Mouse (Mus musculus): ENCODE data around the gene Entpd1. TPM values are rescaled to one million over a fixed set of nuclear protein-coding genes. Genes with fewer than 3 reads are reported as not detected.

The Entpd1 gene
- polyA plus RNA-seq, 1 experiment from 2014 or later = 11.6 TPM

DNA sequence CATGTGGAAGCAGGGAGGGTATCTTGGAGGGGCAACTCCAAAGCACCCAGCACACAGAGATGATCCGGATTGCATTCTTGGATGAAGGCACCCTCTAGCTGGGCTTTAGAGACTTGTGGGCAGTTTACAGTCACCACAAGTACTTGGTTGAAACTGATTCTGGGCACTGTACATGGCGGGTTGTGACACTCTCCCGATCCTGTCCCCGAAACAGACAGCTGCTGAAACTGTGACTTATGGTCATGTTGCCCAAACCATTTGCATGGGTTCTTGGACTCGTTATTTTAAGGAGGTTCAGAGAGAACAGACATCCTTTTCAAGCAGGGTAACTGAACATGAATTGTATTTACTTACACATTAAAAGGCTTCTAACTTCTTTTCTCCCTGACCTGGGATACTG, 44.0 kb downstream of the Entpd1 start:
- H3K9ac ChIP-seq (ENCODE audit: low read length) = no peak overlapping the region
- H3K27me3 ChIP-seq (ENCODE audit: control insufficient read depth, insufficient read depth, low read length) = no peaks in the 10 kb centered on the region
- peaks cover 8 to 9% of the 10 kb centered on the region in 2 experiments; a peak in 3 of 4 replicates for H3K4me1 ChIP-seq (ENCODE audit: control insufficient read depth in 2 of 2, insufficient read depth in 2 of 2, low read length in 2 of 2)
- no peak overlapping the region for H3K4me2 ChIP-seq (ENCODE audit: low read length)
- 83% methylated on average over 5 of the region's 5 CpGs for WGBS
- H3K4me3 ChIP-seq (ENCODE audit: control insufficient read depth in 1 of 2, insufficient read depth in 1 of 2, low read depth in 1 of 2, low read length in 2 of 2) = no peak overlapping the region
- no peak overlapping the region for H3K27ac ChIP-seq (replicated peaks in 1 of 2; ENCODE audit: control insufficient read depth in 1 of 2, insufficient read depth in 1 of 2, low read depth in 2 of 2, low read length in 2 of 2)
- ATAC-seq (ENCODE audit: insufficient number of reproducible peaks, insufficient read depth, low FRiP score, low read depth) = no peak
- H3K36me3 ChIP-seq (ENCODE audit: control insufficient read depth, insufficient read depth, low read length) = no peaks in the 10 kb centered on the region
- no peaks in the 10 kb centered on the region for H3K9me3 ChIP-seq (ENCODE audit: control insufficient read depth, low read length)

DNA sequence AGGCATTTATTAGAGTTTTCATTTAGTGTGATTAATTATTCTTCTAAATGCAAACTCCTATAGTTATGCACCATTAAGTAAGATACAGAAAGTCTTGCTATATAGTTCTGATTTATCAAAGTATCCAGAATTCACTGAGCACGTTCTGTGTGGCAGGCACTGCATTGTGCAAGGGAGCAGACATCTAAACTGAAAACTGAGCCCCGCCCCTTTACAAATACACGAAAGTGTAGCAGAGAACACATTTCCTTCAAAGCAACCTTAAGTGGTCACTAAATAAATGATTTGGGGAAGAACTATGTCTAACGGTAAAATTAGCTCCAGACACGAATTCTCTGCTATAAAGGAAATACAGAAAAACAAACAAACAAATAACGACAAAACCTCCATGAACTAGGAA, 46.1 kb downstream of the Entpd1 start:
- Histone ChIP-seq H3K4me3 (ENCODE audit: control insufficient read depth in 1 of 2, insufficient read depth in 1 of 2, low read depth in 1 of 2, low read length in 2 of 2) (no peak overlapping the region), H3K4me1 (ENCODE audit: control insufficient read depth in 2 of 2, insufficient read depth in 2 of 2, low read length in 2 of 2) (peaks cover 10 to 14% of the 10 kb centered on the region in 2 experiments; a peak in 3 of 4 replicates), H3K9me3 (ENCODE audit: control insufficient read depth, low read length) (no peaks in the 10 kb centered on the region), H3K9ac (ENCODE audit: low read length) (no peak overlapping the region), H3K27me3 (ENCODE audit: control insufficient read depth, insufficient read depth, low read length) (no peaks in the 10 kb centered on the region; the same call in 1 of the 2 replicates), H3K4me2 (ENCODE audit: low read length) (no peak overlapping the region), H3K27ac (replicated peaks in 1 of 2; ENCODE audit: control insufficient read depth in 1 of 2, insufficient read depth in 1 of 2, low read depth in 2 of 2, low read length in 2 of 2) (no peak overlapping the region), H3K36me3 (ENCODE audit: control insufficient read depth, insufficient read depth, low read length) (no peaks in the 10 kb centered on the region)
- 68% methylated on average over 6 of the region's 6 CpGs for WGBS
- no peak for ATAC-seq (ENCODE audit: insufficient number of reproducible peaks, insufficient read depth, low FRiP score, low read depth)

- 45% methylated on average over 5 of the region's 5 CpGs for WGBS
- Histone ChIP-seq H3K4me1 (ENCODE audit: control insufficient read depth in 2 of 2, insufficient read depth in 2 of 2, low read length in 2 of 2) (peaks cover 10 to 20% of the 10 kb centered on the region in 2 experiments; a peak in 3 of 4 replicates), H3K4me2 (ENCODE audit: low read length) (peak overlapping the region; percentile 75), H3K27me3 (ENCODE audit: control insufficient read depth, insufficient read depth, low read length) (no peaks in the 10 kb centered on the region; the same call in 1 of the 2 replicates), H3K9ac (ENCODE audit: low read length) (peak overlapping the region; percentile 73; the same call in 1 of the 2 replicates), H3K27ac (replicated peaks in 1 of 2; ENCODE audit: control insufficient read depth in 1 of 2, insufficient read depth in 1 of 2, low read depth in 2 of 2, low read length in 2 of 2) (no peak overlapping the region), H3K36me3 (ENCODE audit: control insufficient read depth, insufficient read depth, low read length) (no peaks in the 10 kb centered on the region), H3K4me3 (ENCODE audit: control insufficient read depth in 1 of 2, insufficient read depth in 1 of 2, low read depth in 1 of 2, low read length in 2 of 2) (no peak overlapping the region), H3K9me3 (ENCODE audit: control insufficient read depth, low read length) (no peaks in the 10 kb centered on the region)
- ATAC-seq (ENCODE audit: insufficient number of reproducible peaks, insufficient read depth, low FRiP score, low read depth) = no peak
These were observed 46.8 kb downstream of the Entpd1 start for GRCm38 (mm10) chr19:40658935-40659334.

DNA sequence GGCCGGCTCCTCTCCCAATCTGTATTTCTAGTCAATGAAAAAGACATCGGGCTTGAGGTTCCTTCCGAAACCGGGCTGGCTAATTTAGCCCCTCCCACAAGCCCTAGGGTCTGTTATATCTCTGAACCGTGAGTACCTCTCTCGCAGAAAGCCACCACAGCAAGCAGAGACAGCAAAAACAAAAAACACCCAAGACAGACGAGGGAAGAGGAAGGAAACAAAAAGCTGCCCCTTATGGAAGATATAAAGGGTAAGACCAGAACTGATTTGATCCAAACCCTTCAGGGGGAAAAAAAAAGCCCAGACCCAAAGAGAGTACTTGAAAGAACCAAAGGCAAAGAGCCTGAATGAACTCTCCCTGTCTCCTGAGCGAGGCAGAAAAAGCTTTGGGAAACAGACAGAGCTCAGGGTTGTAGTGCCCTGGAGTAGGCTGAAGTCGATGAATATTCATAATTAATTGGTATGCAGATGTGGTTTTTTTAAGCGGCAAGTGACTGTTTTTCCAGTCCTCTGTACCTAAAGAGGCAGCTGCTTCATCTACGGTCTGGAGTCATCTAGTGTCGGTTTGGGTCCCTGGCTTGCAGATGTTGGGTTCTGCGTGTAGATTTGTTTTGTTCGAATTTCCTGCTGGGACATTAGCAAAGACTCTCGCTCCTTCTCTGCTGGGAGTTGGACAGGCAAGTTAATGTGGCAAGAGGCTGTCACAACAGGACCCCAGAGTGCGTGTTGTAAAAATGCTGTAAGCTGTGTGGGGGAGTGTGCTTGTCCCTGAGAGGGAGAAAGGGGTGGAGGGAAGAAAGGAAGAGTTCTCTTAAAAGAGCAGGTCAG, 47.7 kb downstream of the Entpd1 start:
- no peak for ATAC-seq (ENCODE audit: insufficient number of reproducible peaks, insufficient read depth, low FRiP score, low read depth)
- Histone ChIP-seq H3K27me3 (ENCODE audit: control insufficient read depth, insufficient read depth, low read length) (no peaks in the 10 kb centered on the region; the same call in 1 of the 2 replicates), H3K4me3 (ENCODE audit: control insufficient read depth in 1 of 2, insufficient read depth in 1 of 2, low read depth in 1 of 2, low read length in 2 of 2) (peak overlapping the region; percentile 46), H3K4me1 (ENCODE audit: control insufficient read depth in 2 of 2, insufficient read depth in 2 of 2, low read length in 2 of 2) (peaks cover 10 to 20% of the 10 kb centered on the region in 2 experiments; a peak in 3 of 4 replicates), H3K36me3 (ENCODE audit: control insufficient read depth, insufficient read depth, low read length) (no peaks in the 10 kb centered on the region), H3K27ac (replicated peaks in 1 of 2; ENCODE audit: control insufficient read depth in 1 of 2, insufficient read depth in 1 of 2, low read depth in 2 of 2, low read length in 2 of 2) (peak overlapping the region; percentile 55 to 72), H3K9ac (ENCODE audit: low read length) (peak overlapping the region; percentile 73), H3K9me3 (ENCODE audit: control insufficient read depth, low read length) (no peaks in the 10 kb centered on the region), H3K4me2 (ENCODE audit: low read length) (peak overlapping the region; percentile 75)
- WGBS = 1% methylated on average over 16 of the region's 16 CpGs

DNA sequence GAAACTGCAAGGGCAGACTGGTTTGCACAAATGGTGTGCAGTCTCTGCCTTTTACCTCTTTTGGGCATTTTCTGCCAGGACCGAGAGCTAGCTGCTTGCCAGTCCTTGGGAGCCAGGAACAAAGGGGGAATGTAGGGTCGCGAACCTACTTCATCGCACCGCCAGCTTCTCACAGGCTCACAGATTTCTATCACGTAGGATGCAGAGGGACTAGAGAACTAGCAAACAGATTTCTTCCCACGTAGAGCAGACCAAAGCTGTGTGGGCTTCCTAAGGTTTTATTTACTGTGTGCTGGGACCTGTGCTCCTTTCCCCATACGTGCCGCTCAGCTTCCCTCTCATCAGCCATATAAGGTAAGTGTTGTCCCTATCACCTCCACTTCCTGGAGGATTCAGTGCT, 48.3 kb downstream of the Entpd1 start:
- Histone ChIP-seq H3K27ac (replicated peaks in 1 of 2; ENCODE audit: control insufficient read depth in 1 of 2, insufficient read depth in 1 of 2, low read depth in 2 of 2, low read length in 2 of 2) (peak overlapping the region; percentile 55 to 72), H3K36me3 (ENCODE audit: control insufficient read depth, insufficient read depth, low read length) (no peaks in the 10 kb centered on the region), H3K27me3 (ENCODE audit: control insufficient read depth, insufficient read depth, low read length) (no peaks in the 10 kb centered on the region; the same call in 1 of the 2 replicates), H3K4me1 (ENCODE audit: control insufficient read depth in 2 of 2, insufficient read depth in 2 of 2, low read length in 2 of 2) (peaks cover 10 to 20% of the 10 kb centered on the region in 2 experiments; a peak in 3 of 4 replicates), H3K9ac (ENCODE audit: low read length) (peak overlapping the region; percentile 73), H3K4me3 (ENCODE audit: control insufficient read depth in 1 of 2, insufficient read depth in 1 of 2, low read depth in 1 of 2, low read length in 2 of 2) (peak overlapping the region; percentile 46), H3K9me3 (ENCODE audit: control insufficient read depth, low read length) (no peaks in the 10 kb centered on the region), H3K4me2 (ENCODE audit: low read length) (peak overlapping the region; percentile 75)
- 8% methylated on average over 9 of the region's 9 CpGs for WGBS
- ATAC-seq (ENCODE audit: insufficient number of reproducible peaks, insufficient read depth, low FRiP score, low read depth) = no peak

GRCm38 (mm10) chr19:40661108-40661507, 48.9 kb downstream of the Entpd1 start:
- H3K36me3 ChIP-seq (ENCODE audit: control insufficient read depth, insufficient read depth, low read length) = no peaks in the 10 kb centered on the region
- peak overlapping the region; percentile 46; a peak in 2 of 4 replicates for H3K4me3 ChIP-seq (ENCODE audit: control insufficient read depth in 1 of 2, insufficient read depth in 1 of 2, low read depth in 1 of 2, low read length in 2 of 2)
- H3K4me2 ChIP-seq (ENCODE audit: low read length) = peak overlapping the region; percentile 75
- no peaks in the 10 kb centered on the region for H3K9me3 ChIP-seq (ENCODE audit: control insufficient read depth, low read length)
- H3K27ac ChIP-seq (replicated peaks in 1 of 2; ENCODE audit: control insufficient read depth in 1 of 2, insufficient read depth in 1 of 2, low read depth in 2 of 2, low read length in 2 of 2) = no peak overlapping the region
- no peak overlapping the region for H3K9ac ChIP-seq (ENCODE audit: low read length)
- no peaks in the 10 kb centered on the region; the same call in 1 of the 2 replicates for H3K27me3 ChIP-seq (ENCODE audit: control insufficient read depth, insufficient read depth, low read length)
- 88% methylated on average over 2 of the region's 2 CpGs for WGBS
- no peak for ATAC-seq (ENCODE audit: insufficient number of reproducible peaks, insufficient read depth, low FRiP score, low read depth)
- peaks cover 10 to 20% of the 10 kb centered on the region in 2 experiments; a peak in 3 of 4 replicates for H3K4me1 ChIP-seq (ENCODE audit: control insufficient read depth in 2 of 2, insufficient read depth in 2 of 2, low read length in 2 of 2)

GRCm38 (mm10) chr19:40661874-40662273, 49.7 kb downstream of the Entpd1 start:
- no peaks in the 10 kb centered on the region for H3K9me3 ChIP-seq (ENCODE audit: control insufficient read depth, low read length)
- H3K27me3 ChIP-seq (ENCODE audit: control insufficient read depth, insufficient read depth, low read length) = no peaks in the 10 kb centered on the region; the same call in 1 of the 2 replicates
- 88% methylated on average over 6 of the region's 6 CpGs for WGBS
- H3K36me3 ChIP-seq (ENCODE audit: control insufficient read depth, insufficient read depth, low read length) = no peaks in the 10 kb centered on the region
- H3K4me1 ChIP-seq (ENCODE audit: control insufficient read depth in 2 of 2, insufficient read depth in 2 of 2, low read length in 2 of 2) = peaks cover 10 to 20% of the 10 kb centered on the region in 2 experiments; a peak in 3 of 4 replicates
- no peak overlapping the region for H3K4me3 ChIP-seq (ENCODE audit: control insufficient read depth in 1 of 2, insufficient read depth in 1 of 2, low read depth in 1 of 2, low read length in 2 of 2)
- no peak overlapping the region for H3K9ac ChIP-seq (ENCODE audit: low read length)
- H3K27ac ChIP-seq (replicated peaks in 1 of 2; ENCODE audit: control insufficient read depth in 1 of 2, insufficient read depth in 1 of 2, low read depth in 2 of 2, low read length in 2 of 2) = no peak overlapping the region
- peak overlapping the region; percentile 29 for H3K4me2 ChIP-seq (ENCODE audit: low read length)
- no peak for ATAC-seq (ENCODE audit: insufficient number of reproducible peaks, insufficient read depth, low FRiP score, low read depth)
